Mouse (Mus musculus) neutrophil, adult 65 days (primary cell): ENCODE results near the gene Oprd1. TPM values are rescaled to one million over a fixed set of nuclear protein-coding genes. Genes with fewer than 3 reads are reported as not detected.

Experiments used
- total RNA-seq: library from RNA; stranded (reverse); gene quantifications from 2 replicates; pipeline ENCODE4 v1.2.4, GENCODE M21; 2023

Oprd1 gene
- not detected in 2 replicates for total RNA-seq

GRCm38 (mm10) chr4:132144080-132144841 lies at the start of gene Oprd1:
Oprd1 (minus strand) TSS chr4:132144486.

GRCm38 (mm10) chr4:132074933-132075769 lies 69.1 kb downstream of the Oprd1 start, which contains the start of gene Epb41:
Epb41 (minus strand) TSS chr4:132075321.

GRCm38 (mm10) chr4:132074077-132074932 lies 70.0 kb downstream of the Oprd1 start, which contains the start of gene Gm10300:
Gm10300 (plus strand) TSS chr4:132074697.

Other genes starting within 250 kb of the Oprd1 start
- gene Tmem200b, start 222.7 kb downstream of the Oprd1 start, total RNA-seq = not detected in 2 replicates
- gene Gm10300, start 69.8 kb downstream of the Oprd1 start, total RNA-seq = 0.23 TPM in 1 of 2 replicates, not detected in the other
- gene Epb41, start 69.2 kb downstream of the Oprd1 start, total RNA-seq = 62.6 and 66.6 TPM in 2 replicates
- 39.0 and 46.9 TPM in 2 replicates for gene Ythdf2, start 67.8 kb upstream of the Oprd1 start, total RNA-seq
- gene Gmeb1, start 117.1 kb upstream of the Oprd1 start, total RNA-seq = 28.8 and 41.7 TPM in 2 replicates
- gene Taf12, start 129.9 kb upstream of the Oprd1 start, total RNA-seq = 30.0 and 35.4 TPM in 2 replicates
- not detected in 2 replicates for gene Rab42, start 158.9 kb upstream of the Oprd1 start, total RNA-seq
- gene Trnau1ap, start 185.1 kb upstream of the Oprd1 start, total RNA-seq = 7.3 and 11.0 TPM in 2 replicates
- 23.8 and 28.7 TPM in 2 replicates for gene Rcc1, start 209.1 kb upstream of the Oprd1 start, total RNA-seq